Mouse (Mus musculus): ENCODE results near the gene Rnd1.

The Rnd1 gene

GRCm38 (mm10) chr15:98645057-98646026, 31.9 kb downstream of the Rnd1 start:
- no peak for DNase-seq (ENCODE audit: extremely low read depth, insufficient read length, low spot score)

DNA sequence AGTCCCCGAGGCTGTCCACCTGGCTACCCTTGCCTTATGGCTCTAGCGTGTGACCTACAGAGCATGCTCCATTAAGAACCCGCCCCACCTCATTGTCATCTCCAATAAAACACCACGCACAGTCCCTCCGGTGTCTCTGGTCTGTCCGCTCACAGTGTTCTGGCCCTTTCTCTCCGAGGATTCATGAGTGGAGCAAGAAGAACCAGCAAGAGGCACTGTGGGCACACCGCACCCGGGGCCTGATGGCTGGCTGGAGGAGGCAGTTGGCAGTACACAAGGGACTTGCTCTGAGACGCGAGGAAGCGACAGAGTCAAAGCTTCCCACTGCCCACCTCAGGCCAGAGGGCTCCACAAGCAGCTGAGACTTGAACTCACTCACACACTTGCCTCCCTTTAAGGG, 32.9 kb downstream of the Rnd1 start:
- DNase-seq (ENCODE audit: extremely low read depth, insufficient read length, low spot score), result no peak

- DNase-seq (ENCODE audit: extremely low read depth, insufficient read length, low spot score), result no peak
Observed at GRCm38 (mm10) chr15:98640157-98640556, 37.1 kb downstream of the Rnd1 start.

DNA sequence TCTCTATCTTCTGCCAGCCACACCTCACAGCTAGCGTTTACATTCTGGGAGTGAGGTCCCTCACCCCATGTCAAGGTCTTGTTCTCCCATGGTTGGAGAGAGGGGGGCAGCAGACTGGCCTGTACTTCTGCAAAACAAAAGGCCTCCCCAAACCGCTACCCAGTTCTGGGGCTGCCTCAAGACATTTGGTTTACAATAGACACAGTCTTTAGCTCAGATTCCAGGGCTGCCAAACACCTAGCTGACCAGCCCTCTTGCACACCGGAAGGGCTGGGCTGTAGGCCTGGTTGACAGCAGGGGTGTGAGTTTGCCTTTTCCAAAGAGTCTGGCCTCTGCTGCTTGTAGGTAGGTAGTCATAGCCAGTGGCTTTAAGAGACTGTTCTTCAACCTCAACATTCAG, 40.1 kb downstream of the Rnd1 start:
- DNase-seq (ENCODE audit: extremely low read depth, insufficient read length, low spot score), result no peak

- DNase-seq (ENCODE audit: extremely low read depth, insufficient read length, low spot score), result no peak
Observed at GRCm38 (mm10) chr15:98636517-98636916, 40.7 kb downstream of the Rnd1 start.

DNA sequence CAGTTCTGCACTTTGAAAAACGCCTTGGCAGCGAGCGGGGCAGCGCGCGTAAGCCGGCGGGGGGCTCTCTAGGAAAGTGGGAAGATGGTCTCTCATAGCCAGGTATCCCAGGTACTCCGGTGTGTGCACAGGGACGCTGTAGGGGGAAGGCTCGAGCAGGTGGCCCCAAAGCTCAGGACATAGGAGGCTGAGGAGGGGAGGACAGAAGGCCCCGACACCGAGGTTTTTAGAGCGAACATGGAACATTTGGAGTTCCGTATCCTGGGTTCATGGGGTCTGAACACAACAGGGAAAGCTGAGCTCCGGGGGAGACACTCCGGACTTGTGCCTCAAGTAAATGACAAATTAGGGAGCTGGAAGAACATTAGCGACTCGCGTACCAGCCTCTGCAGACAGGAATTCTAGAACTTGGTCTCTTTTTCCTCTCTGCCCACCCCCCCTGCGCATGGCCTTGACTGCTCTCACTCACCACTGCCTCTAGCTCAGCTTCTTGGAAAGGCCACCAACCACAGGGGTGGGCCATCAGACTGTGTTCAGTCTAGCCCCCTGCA, 41.9 kb downstream of the Rnd1 start:
- DNase-seq (ENCODE audit: extremely low read depth, insufficient read length, low spot score), result no peak

GRCm38 (mm10) chr15:98634541-98635081, 42.6 kb downstream of the Rnd1 start:
- peak; percentile 81 for DNase-seq (ENCODE audit: extremely low read depth, insufficient read length, low spot score)

DNA sequence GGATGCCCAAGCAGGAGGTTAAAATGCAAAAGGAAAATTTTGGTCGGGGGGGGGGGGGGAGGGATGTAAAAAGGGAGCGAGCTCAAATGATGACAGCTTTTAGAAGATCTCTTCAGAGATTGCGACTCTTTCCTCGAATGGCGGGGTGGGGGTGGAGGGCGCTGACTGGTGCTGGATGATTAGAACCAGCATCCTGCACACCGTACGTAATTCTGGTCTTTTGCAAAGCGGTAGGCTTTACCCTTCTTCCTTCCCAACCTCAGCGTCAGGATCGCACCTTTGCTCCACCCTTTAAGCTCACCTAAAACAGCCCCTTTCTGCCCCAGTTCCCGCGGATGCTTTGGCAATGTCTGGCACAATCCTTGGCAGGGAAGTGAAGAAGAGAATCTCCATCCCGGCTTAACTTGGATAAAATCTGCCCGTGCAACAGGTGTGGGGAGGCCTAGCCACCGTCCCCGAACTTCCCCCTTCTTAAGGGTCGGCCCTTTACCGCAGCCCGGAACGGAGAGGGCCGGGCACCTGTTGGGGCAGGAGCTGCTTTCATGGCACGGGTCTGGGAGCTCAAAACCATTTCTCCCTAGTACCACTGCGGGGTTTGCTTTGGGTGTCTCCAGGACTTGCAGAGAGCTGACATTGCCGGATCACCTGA, 43.3 kb downstream of the Rnd1 start:
- no peak for DNase-seq (ENCODE audit: extremely low read depth, insufficient read length, low spot score)

- no peak for DNase-seq (ENCODE audit: extremely low read depth, insufficient read length, low spot score)
Observed at GRCm38 (mm10) chr15:98632921-98633320, 44.3 kb downstream of the Rnd1 start.

DNA sequence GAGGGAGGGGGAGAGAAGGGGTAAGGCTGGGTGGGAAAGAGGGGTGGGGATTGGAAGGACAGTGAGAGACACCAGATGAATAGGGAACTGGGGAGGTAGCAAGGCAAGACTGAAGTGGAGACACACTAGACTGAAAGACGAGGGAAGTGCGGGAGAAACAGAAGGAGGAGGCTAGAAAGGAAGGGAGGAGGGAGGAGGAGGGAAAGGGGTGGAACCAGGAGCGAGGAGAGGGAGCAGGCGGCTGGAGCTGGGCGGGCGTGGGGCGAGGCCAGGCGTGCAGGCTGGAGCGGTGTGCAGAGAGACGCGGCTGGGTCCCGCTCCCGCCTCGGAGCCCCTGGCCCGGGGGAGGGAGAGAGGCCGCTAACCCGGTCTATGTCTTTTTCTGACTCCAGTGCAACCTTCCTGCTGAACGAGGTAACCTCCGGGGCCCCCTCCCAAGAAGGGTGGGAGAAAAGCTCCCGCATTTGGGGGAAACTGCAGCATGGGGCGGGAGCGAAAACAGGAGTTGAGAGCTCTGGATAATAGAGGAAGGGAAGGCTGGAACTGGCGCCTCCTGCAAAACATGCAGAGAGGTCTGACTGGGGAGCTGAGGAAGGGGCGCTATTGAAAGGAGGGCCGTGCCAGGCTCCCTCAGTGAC, 45.0 kb downstream of the Rnd1 start:
- DNase-seq (ENCODE audit: extremely low read depth, insufficient read length, low spot score), result peak; percentile 77

GRCm38 (mm10) chr15:98631493-98631892, 45.8 kb downstream of the Rnd1 start:
- peak; percentile 76 for DNase-seq (ENCODE audit: extremely low read depth, insufficient read length, low spot score)

DNA sequence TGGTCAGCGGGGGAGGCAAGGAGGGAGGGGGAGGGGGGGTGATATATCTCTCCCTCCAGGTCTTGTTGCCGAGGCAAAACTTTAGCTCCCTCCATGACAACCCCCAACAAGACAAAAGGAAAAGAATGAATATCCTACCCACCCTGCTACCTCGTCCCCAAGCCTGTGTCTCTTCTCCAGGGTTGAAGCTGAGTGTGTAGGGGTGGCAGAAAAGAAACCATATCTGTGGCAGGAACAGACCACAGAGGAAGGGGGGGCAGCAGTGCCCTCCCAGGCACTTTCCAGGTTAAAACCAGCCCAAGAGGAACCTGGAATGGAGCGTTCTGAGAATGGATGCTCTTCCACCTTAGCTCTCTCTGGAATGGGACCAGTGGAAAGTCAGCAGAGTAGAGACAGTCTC, 46.7 kb downstream of the Rnd1 start, which contains the start of gene Cacnb3:
Gene Cacnb3 (plus strand): TSS at position 301 of the 400 bp plus-strand sequence.
- DNase-seq (ENCODE audit: extremely low read depth, insufficient read length, low spot score), result no peak

GRCm38 (mm10) chr15:98629464-98629863, 47.8 kb downstream of the Rnd1 start:
- no peak for DNase-seq (ENCODE audit: extremely low read depth, insufficient read length, low spot score)

- DNase-seq (ENCODE audit: extremely low read depth, insufficient read length, low spot score), result no peak
Observed at GRCm38 (mm10) chr15:98628589-98629254, 48.5 kb downstream of the Rnd1 start.

DNA sequence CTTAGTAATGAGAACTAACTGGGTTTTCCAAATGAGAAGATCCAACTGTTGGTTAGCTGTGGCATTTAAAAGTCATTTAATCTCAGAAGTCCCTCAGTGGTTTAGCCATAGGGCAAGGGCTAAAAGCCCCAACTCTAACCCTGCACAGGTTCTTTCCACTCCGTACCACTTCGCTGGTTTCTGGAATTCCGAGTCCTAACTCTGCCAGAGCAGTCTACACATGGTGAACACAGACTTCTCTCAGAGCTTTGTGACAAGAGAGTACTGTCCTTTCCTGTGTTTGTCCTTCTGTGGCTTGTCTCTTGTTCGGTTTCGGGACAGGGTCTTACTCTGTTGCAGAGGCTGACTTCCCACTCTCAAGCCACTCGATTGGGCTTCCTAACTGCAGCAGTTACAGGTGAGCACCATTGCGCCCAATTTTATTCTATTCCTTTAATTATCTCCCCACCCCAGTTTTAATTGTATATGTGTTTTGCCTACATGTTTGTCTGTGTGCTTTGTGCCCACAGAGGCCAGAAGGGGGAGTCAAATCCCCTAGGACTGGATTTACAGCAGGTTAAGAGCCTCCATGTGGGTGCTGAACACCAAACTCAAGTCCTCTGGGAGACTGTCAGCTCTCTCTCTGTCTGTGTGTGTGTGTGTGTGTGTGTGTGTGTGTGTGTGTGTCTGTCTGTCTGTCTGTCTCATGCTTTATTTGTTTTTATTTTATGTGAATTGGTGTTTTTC, 50.6 kb downstream of the Rnd1 start:
- no peak for DNase-seq (ENCODE audit: extremely low read depth, insufficient read length, low spot score)

DNA sequence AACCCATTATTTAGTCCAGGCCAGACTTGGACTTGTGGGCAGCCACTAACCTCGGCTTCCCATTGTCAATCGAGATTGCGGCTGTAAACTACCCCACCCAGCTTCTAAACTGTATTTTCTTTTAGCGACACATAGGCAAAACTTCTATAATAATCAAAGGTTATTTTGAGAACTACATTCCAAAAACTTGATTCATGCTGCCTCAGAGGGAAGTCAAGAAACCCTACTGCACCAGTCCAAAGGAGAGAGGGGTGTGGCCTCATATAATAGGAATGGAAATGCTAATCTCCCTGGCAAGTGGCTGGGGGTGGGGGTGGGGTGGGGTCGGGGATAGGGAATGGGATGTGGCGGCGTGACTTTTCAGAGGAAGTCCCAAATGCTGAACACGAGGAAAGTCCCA, 51.2 kb downstream of the Rnd1 start:
- no peak for DNase-seq (ENCODE audit: extremely low read depth, insufficient read length, low spot score)

DNA sequence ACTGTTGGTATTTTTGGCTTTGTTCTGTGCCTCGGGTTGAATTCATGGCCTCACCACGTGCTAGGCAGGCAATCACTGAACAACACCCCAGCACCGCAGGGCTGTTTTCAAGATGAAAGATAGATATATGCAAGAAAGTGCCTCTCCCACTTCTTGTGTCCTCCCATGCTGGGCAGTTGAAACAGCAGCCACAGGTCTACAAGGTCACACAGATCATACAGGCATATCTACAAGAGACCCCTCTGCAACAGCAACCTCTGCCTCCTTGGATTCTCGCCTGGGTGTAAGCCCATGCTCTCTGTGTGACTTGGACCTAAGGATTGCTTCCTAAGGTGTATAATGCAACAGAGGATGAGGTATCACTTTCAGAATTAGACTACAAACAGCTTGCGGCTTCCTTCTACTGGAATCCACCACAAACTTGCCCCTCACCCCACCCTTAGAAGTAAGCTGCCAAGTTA, 53.9 kb downstream of the Rnd1 start:
- DNase-seq (ENCODE audit: extremely low read depth, insufficient read length, low spot score), result no peak

- DNase-seq (ENCODE audit: extremely low read depth, insufficient read length, low spot score), result no peak
Observed at GRCm38 (mm10) chr15:98622721-98623120, 54.5 kb downstream of the Rnd1 start.

DNA sequence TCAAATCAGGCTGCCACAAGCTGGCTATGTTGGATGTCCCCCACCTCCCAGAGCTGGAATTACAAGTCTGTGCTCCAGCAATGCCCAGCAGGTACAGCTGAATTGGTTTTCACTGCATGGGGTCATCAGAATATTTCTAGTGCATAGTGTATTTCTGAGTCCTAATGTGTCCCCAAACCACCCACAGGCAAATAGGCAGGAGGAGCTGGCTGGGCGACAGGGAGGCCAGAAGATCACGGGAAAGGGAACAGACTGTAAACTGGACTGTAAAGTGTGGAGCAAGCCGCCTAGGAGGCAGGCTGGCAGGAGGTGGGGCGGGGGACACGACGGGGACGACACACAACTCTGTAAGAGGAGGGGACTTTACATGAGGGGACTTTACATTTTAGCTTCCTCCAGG, 55.1 kb downstream of the Rnd1 start:
- no peak for DNase-seq (ENCODE audit: extremely low read depth, insufficient read length, low spot score)

DNA sequence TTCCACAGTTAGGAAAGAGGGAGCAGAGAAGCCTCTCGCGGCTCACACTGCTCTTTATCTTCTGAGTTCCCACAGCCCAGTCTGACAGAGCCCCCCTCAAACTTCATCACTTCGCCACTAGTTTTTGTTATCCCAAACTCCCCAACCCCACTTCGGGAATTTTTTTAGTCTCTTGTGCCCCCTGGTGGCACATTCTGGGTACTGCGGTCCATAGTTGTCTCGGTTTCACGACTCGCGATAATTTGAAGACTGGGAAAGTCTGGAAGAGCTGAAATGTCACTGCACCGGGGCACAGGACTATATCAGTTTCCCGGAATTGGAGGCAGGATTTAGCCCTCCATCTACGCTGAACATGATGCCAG, 60.1 kb downstream of the Rnd1 start:
- DNase-seq (ENCODE audit: extremely low read depth, insufficient read length, low spot score), result no peak
